Mouse (Mus musculus) liver, embryonic 13.5 days (tissue): ENCODE data around the gene Morn1. TPM values are rescaled to one million over a fixed set of nuclear protein-coding genes. Genes with fewer than 3 reads are reported as not detected.

ENCODE experiments used
- ATAC-seq: fragments of 200-750 bp; cut with Nextera tagmentation; 2 replicates; pipeline ENCODE4 v1.8.0; 2017; ENCODE audit warnings: low read depth, mild to moderate bottlenecking, moderate number of reproducible peaks, moderate library complexity
- DNase-seq: peaks from one replicate; pipeline ENCODE4 v3.0.0; 2022
- H3K27ac ChIP-seq: fragments of 300-500 bp; sonication (generic); 2 replicates; pipeline ENCODE4 v1.5.1; 2015; ENCODE audit warnings: moderate library complexity, mild to moderate bottlenecking, inconsistent platforms
- H3K27me3 ChIP-seq: fragments of 300-500 bp; sonication (generic); 2 replicates; pipeline ENCODE4 v1.6.1; 2015; ENCODE audit warnings: mild to moderate bottlenecking, inconsistent platforms
- H3K36me3 ChIP-seq: fragments of 300-500 bp; sonication (generic); 2 replicates; pipeline ENCODE4 v1.6.1; 2015; ENCODE audit warnings: mild to moderate bottlenecking, inconsistent platforms
- H3K4me1 ChIP-seq: fragments of 300-500 bp; sonication (generic); replicated peaks from 2 replicates; pipeline ENCODE4 v1.6.1; 2015; ENCODE audit warnings: inconsistent platforms
- H3K4me2 ChIP-seq: fragments of 300-500 bp; sonication (generic); 2 replicates; pipeline ENCODE4 v1.6.1; 2015; ENCODE audit warnings: inconsistent platforms, mild to moderate bottlenecking, moderate library complexity
- H3K4me3 ChIP-seq: fragments of 300-500 bp; sonication (generic); replicated peaks from 2 replicates; pipeline ENCODE4 v1.5.1; 2015; ENCODE audit warnings: mild to moderate bottlenecking, inconsistent platforms
- H3K9ac ChIP-seq: fragments of 300-500 bp; sonication (generic); 2 replicates; pipeline ENCODE4 v1.6.1; 2015; ENCODE audit warnings: mild to moderate bottlenecking, inconsistent platforms
- H3K9me3 ChIP-seq: fragments of 300-500 bp; sonication (generic); replicated peaks from 2 replicates; pipeline ENCODE4 v1.6.1; 2016; ENCODE audit warnings: inconsistent platforms
- WGBS: fragments of 180-500 bp; shearing (Covaris S2); methylation state at CpG from one replicate; pipeline ENCODE4 v1.1.7; 2015; ENCODE audit not compliant: insufficient replicate concordance; 5-methylcytosine and 5-hydroxymethylcytosine counted together
- polyA plus RNA-seq: library from polyadenylated mRNA; unstranded; fragments of >200 nt; fragmentation: Nextera tagmentation; extraction: Ambion mirVana; gene quantifications from 2 replicates; pipeline ENCODE4 v1.2.1, GENCODE M21; 2015

Morn1 gene
- polyA plus RNA-seq, 1 experiment from 2014 or later = 1.9 TPM

DNA sequence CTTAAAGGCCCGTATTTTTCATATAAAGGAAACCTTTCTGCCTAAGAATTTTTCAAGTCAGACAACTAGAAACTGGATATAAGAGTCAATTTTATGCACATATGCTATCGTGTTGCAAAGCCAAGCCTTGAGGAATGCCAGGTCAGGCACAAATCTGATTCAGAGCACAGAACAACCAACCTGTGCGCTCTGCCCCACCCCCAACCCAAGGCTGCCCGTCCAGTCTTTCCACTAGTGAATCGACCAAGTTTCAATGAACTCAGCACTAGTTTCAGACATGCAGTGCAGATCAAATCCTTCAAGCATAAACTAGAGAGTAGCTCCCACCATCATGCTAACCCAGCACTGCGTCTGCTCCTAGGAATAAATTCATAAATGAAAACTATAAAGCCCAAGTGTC, 6.7 kb upstream of the Morn1 start:
- 86% methylated on average over 6 of the region's 6 CpGs for WGBS
- no peaks in the 10 kb centered on the region for H3K9me3 ChIP-seq
- ATAC-seq (no peak), DNase-seq (no peak)
- no peaks in the 10 kb centered on the region for H3K27me3 ChIP-seq
- no peak overlapping the region for H3K4me3 ChIP-seq
- no peak overlapping the region for H3K27ac ChIP-seq
- no peak overlapping the region for H3K4me2 ChIP-seq
- H3K36me3 ChIP-seq = peaks cover 90% of the 10 kb centered on the region
- no peak overlapping the region for H3K9ac ChIP-seq
- H3K4me1 ChIP-seq = peaks cover 33% of the 10 kb centered on the region

DNA sequence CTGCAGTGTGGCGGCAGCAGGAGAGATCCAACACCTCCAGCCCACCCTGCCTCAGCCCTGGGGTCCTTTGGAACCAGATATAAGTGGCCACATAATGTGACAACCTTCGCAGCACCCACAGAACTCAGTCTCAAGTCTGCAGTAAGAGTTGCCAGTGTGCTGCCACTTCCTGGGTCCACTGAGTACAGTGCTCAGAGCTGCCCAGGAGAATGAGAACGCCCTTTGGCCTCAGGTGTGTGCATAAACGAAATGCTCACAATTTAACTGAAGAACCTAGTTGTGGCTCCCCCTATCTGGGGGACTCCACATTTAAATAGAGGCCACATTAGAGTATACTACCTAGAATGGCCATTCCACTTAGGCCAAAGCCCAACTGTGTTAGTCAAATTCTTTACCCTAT, 2.8 kb upstream of the Morn1 start:
- H3K4me3 ChIP-seq = no peak overlapping the region
- H3K9me3 ChIP-seq = no peaks in the 10 kb centered on the region
- ATAC-seq = no peak
- H3K27ac ChIP-seq = no peak overlapping the region
- 84% methylated on average over 4 of the region's 4 CpGs for WGBS
- peak overlapping the region; percentile 88 for H3K9ac ChIP-seq
- peaks cover 48% of the 10 kb centered on the region for H3K4me1 ChIP-seq
- no peak for DNase-seq
- H3K27me3 ChIP-seq = no peaks in the 10 kb centered on the region
- H3K4me2 ChIP-seq = peak overlapping the region; percentile 98
- H3K36me3 ChIP-seq = peaks cover 51% of the 10 kb centered on the region

DNA sequence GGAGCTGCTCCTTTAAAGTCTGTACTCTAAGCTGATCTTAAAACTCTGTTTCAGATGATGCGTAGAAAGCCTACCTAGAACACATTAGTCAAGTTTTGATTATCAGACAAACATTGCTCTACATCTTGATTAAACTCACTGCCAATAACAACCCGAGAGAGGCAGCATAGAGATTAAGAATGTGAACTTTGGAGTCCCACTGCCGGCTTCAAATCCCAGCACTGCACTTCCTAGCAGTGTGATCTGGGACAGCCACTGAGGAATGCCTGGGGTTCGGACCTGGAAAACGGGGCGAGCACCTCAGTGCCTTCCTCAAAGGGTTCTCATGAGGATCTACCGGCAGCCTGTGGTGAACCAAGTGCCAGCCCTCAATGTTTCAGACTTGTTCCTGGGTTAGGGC, 2.0 kb upstream of the Morn1 start:
- peaks cover 45% of the 10 kb centered on the region for H3K36me3 ChIP-seq
- H3K4me3 ChIP-seq = peak overlapping the region; percentile 95
- WGBS = 75% methylated on average over 7 of the region's 7 CpGs
- H3K9me3 ChIP-seq = no peaks in the 10 kb centered on the region
- H3K4me2 ChIP-seq = peak overlapping the region; percentile 98
- peak overlapping the region; percentile 48 for H3K27ac ChIP-seq
- peak overlapping the region; percentile 88 for H3K9ac ChIP-seq
- DNase-seq (no peak), ATAC-seq (no peak)
- no peaks in the 10 kb centered on the region for H3K27me3 ChIP-seq
- H3K4me1 ChIP-seq = peaks cover 48% of the 10 kb centered on the region

DNA sequence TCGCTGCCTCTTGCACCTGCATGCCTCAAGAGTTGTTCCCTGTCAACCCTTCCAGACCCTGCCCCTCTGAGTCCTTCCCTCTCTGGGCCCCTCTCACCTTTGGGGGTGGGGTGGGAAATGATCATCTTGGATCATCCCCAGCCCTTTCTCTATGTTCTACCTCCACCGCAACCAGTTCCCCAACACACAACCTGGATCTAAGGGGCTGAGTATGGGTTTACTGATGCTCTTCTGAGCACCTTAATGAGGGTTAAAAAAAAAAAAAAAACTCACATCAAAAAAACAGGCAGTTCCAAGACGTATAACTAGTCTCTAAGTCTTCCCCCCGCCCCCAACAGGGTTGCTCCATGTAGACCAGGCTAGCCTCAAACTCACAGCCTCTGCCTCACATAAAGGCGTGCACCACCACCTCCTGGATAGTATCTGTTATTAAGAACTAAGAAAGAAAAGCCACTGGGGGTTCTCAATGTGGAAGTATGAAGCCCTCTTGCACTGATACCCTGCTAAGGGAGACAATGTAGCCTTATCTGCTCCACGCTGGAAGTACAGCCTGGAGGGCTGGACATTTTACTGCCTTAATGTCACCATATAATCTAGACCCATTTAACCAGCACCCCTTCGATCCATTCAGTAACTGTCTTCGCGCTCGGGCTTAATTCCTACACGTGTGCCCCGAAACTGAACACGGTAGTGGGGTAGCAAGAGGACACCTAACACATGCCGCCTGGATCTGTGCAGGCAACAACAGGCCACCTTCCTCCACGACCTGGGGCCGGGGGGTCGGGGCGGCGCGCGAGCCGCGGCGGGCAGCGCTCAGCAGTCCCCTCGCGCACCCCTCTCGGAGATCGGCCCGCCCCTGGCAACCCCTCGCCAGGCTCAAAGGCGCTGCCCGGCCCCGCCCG, 920 bp upstream of the Morn1 start:
- H3K4me3 ChIP-seq = peak overlapping the region; percentile 95
- DNase-seq = no peak
- H3K9ac ChIP-seq = peak overlapping the region; percentile 88
- peaks cover 48% of the 10 kb centered on the region for H3K4me1 ChIP-seq
- peak overlapping the region; percentile 98 for H3K4me2 ChIP-seq
- peak overlapping the region; percentile 91 for H3K27ac ChIP-seq
- no peaks in the 10 kb centered on the region for H3K9me3 ChIP-seq
- 5% methylated on average over 35 of the region's 35 CpGs for WGBS
- peaks cover 34% of the 10 kb centered on the region for H3K36me3 ChIP-seq
- H3K27me3 ChIP-seq = no peaks in the 10 kb centered on the region
- ATAC-seq = peak; percentile 7

DNA sequence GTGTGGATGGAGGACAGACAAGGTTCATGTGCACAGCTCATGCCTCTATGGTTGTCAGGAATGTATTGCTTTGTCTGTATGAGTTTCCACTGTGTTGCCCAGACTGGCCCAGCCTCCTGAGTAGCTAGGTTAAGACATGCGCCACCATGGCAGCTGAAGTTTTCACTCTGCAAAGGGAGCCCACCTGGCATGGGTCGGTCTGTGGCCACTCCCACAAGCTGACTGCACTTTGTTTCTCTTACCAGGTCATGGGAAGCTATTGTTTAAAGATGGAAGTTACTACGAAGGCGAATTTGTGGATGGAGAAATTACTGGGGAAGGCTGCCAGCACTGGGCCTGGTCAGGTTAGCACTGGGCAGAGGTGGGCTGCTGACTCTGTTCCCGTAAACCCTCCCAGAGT, 2.9 kb downstream of the Morn1 start:
- no peak overlapping the region for H3K4me3 ChIP-seq
- H3K9ac ChIP-seq = no peak overlapping the region
- peaks cover 24% of the 10 kb centered on the region for H3K4me1 ChIP-seq
- H3K4me2 ChIP-seq = no peak overlapping the region
- no peak overlapping the region for H3K27ac ChIP-seq
- peaks cover 5% of the 10 kb centered on the region; the same call in 1 of the 2 replicates for H3K36me3 ChIP-seq
- WGBS = 82% methylated on average over 5 of the region's 5 CpGs
- H3K9me3 ChIP-seq = no peaks in the 10 kb centered on the region
- H3K27me3 ChIP-seq = no peaks in the 10 kb centered on the region
- no peak for DNase-seq
- ATAC-seq = no peak

DNA sequence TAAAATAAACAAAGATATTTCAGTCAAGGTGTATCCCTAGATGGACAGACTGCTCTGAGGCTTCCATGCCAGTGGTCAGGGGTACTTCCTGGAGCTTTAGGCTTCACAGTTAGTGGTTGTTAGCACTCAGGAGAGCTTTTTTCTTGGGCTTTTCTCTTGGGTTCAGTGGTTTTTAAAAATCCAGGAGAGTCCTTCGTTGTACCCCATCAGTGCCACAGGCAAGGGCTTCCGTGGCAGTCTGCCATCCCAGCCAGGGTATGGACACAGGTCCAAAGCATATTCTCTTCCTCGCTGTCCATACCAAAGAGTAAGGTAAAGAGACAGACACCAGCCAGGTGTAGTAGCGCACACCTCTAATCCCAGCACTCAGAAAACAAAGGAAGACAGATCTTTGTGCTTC, 3.8 kb downstream of the Morn1 start:
- Histone ChIP-seq H3K9ac (no peak overlapping the region), H3K9me3 (no peaks in the 10 kb centered on the region), H3K27ac (no peak overlapping the region), H3K4me1 (peaks cover 15% of the 10 kb centered on the region), H3K36me3 (no peaks in the 10 kb centered on the region), H3K27me3 (no peaks in the 10 kb centered on the region), H3K4me3 (no peak overlapping the region), H3K4me2 (no peak overlapping the region)
- ATAC-seq = no peak
- DNase-seq = no peak
- WGBS = 84% methylated on average over 4 of the region's 4 CpGs

DNA sequence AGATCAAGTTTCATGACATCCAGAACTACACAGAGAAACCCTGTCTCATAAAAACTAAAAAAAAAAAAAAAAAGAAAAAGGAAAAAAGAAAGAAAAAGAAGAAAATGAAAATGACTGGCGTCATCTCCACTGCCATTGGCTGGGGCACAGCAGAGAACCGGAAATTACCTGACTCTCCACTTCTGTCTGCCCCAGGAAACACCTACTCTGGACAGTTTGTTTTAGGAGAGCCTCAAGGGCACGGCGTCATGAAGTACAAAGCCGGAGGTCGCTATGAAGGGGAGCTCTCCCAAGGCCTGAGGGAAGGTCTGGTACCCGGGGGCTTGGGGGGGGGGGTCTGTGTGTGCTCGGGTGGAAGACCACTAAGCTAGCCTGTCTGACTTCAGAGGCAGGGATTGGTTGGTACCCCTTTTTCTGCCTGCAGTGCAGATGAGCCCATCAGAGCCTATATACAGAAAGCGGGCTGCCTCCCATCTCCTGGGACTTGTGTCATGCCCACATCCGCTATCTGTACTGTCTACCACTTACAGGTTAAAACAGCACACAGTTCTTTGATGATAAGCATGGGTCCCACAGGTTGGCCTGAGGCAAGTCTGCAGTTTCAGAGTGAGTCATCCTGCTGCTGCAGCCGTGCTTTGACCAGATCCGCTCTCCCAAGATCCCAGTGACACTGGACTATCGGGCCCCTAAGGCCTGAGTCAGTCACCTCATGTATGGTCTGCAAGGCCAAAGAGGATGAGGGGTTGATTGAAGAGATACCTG, 4.5 kb downstream of the Morn1 start:
- Histone ChIP-seq H3K4me3 (no peak overlapping the region), H3K9ac (no peak overlapping the region), H3K27ac (no peak overlapping the region), H3K36me3 (no peaks in the 10 kb centered on the region), H3K4me1 (peaks cover 10% of the 10 kb centered on the region), H3K9me3 (no peaks in the 10 kb centered on the region), H3K4me2 (no peak overlapping the region), H3K27me3 (no peaks in the 10 kb centered on the region)
- no peak for DNase-seq
- 76% methylated on average over 13 of the region's 13 CpGs for WGBS
- no peak for ATAC-seq

DNA sequence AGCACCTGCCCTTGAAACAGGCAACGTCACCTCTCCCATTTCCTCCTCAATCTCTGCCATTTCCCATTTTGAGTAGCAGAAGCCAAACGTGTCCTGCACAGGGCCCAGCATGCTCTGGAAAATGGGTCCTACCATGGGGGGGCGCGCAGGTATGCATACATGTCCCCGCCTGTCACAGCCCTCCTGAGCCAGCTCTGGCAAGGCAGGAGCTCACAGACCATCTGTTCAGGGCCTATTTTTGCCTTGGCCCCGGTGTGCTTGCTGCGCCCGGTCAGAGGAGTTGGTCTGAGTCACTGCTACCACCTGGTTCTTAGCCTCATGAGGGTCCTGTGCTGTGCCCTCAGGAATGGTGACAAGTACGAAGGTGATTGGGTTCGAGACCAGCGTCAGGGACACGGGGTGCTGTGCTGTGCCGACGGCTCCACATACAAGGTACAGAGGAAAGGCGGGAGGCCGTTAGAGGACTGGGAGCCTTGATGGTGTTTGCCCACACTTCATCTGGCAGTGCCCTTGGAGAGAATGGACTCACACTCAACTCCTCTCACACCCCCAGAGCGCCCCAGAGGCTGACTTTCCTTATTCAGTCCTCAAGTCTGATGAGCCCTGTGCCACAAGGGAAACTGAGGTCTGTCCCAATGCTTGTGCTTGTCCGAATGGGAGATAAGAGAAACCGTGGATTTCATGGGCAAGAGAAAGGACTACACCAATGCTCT, 6.5 kb downstream of the Morn1 start:
- Histone ChIP-seq H3K9ac (no peak overlapping the region), H3K4me3 (no peak overlapping the region), H3K9me3 (no peaks in the 10 kb centered on the region), H3K36me3 (no peaks in the 10 kb centered on the region), H3K4me2 (no peak overlapping the region), H3K4me1 (no peaks in the 10 kb centered on the region), H3K27ac (no peak overlapping the region), H3K27me3 (no peaks in the 10 kb centered on the region)
- ATAC-seq = no peak
- no peak for DNase-seq
- WGBS = 83% methylated on average over 19 of the region's 19 CpGs

DNA sequence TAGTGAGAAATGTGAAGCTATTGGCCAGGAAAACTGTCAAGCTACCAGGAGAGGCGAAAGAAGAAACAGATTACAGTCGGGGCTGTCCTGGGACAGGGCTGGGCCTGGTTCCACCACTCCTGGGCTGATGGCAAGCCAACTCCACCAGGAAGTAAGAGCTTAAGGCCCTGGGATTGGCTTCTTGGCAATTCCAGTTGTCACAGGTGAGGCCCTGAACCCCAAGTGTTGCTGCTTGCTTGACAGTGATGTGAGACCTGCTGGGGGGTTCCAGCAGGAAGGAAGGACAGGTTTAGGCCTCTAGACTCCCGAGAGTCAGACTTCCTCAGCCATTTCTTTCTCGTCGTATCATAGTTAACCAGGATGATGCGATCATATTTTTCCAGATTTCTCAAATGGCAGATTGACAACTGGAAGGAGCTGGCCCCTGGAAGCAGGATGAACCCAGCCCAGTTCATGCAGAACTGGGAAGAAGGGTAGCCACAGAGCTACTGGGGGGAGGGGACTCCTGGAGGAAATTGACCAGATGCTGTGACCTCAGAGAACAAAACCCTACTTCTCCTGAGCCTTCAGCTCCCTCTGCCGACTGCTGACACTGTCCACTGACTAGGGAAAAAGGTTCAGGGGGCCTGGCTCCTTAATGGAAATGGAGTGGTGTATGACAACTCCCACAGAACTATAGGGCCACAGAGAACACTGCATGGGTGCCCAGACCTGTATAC, 7.2 kb downstream of the Morn1 start:
- H3K9me3 ChIP-seq = no peaks in the 10 kb centered on the region
- no peak overlapping the region for H3K4me3 ChIP-seq
- DNase-seq (no peak), ATAC-seq (no peak)
- H3K4me1 ChIP-seq = no peaks in the 10 kb centered on the region
- no peak overlapping the region for H3K27ac ChIP-seq
- H3K27me3 ChIP-seq = no peaks in the 10 kb centered on the region
- no peak overlapping the region for H3K4me2 ChIP-seq
- 61% methylated on average over 7 of the region's 7 CpGs for WGBS
- no peak overlapping the region for H3K9ac ChIP-seq
- no peaks in the 10 kb centered on the region for H3K36me3 ChIP-seq

DNA sequence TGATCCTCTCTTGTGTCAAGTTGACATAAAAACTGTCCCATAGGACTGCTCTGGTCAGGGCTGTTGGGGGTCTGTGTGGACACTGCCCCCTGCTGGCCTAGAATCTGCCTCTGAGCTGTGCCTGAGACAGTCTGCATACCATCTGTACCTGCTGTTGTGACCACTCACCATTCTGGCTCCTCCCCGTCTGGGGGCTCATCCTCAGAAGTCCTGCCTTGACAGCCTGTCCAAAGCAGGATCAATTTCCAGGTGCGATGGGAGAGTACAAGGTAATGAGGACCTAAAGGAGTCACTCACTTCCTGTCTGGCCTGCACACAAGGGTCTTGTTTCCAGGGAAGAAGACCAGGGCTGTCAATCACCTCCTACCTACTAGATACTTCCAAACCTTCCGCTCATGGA, 8.2 kb downstream of the Morn1 start:
- 46% methylated on average over 3 of the region's 3 CpGs for WGBS
- Histone ChIP-seq H3K4me3 (no peak overlapping the region), H3K9ac (no peak overlapping the region), H3K36me3 (no peaks in the 10 kb centered on the region), H3K27me3 (no peaks in the 10 kb centered on the region), H3K4me2 (no peak overlapping the region), H3K9me3 (no peaks in the 10 kb centered on the region), H3K4me1 (no peaks in the 10 kb centered on the region), H3K27ac (no peak overlapping the region)
- DNase-seq = peak; percentile 40
- peak; percentile 62; the same call in 1 of the 2 replicates for ATAC-seq
